Mouse (Mus musculus) kidney, embryonic 14.5 days (tissue): ENCODE data around the gene Runx2. TPM values are rescaled to one million over a fixed set of nuclear protein-coding genes. Genes with fewer than 3 reads are reported as not detected.

Experiments
- ATAC-seq: fragments of 200-750 bp; cut with Nextera tagmentation; 2 replicates; pipeline ENCODE4 v1.8.0; 2017; ENCODE audit warnings: moderate number of reproducible peaks, mild to moderate bottlenecking, moderate TSS enrichment, moderate library complexity; ENCODE audit not compliant: low FRiP score, low TSS enrichment
- H3K27ac ChIP-seq: fragments of 300-500 bp; sonication (generic); 2 replicates; pipeline ENCODE4 v1.5.1; 2014; ENCODE audit warnings: low read depth, mild to moderate bottlenecking, low read length, moderate library complexity, mixed read lengths
- H3K27me3 ChIP-seq: fragments of 300-500 bp; sonication (generic); 2 replicates; pipeline ENCODE4 v1.6.1; 2014; ENCODE audit warnings: mild to moderate bottlenecking, low read length; ENCODE audit not compliant: control insufficient read depth, insufficient read depth
- H3K36me3 ChIP-seq: fragments of 300-500 bp; sonication (generic); 2 replicates; pipeline ENCODE4 v1.6.1; 2014; ENCODE audit warnings: low read length, mixed read lengths; ENCODE audit not compliant: control insufficient read depth, insufficient read depth
- H3K4me1 ChIP-seq: fragments of 300-500 bp; sonication (generic); 2 replicates; pipeline ENCODE4 v1.6.1; 2014; ENCODE audit warnings: low read length, mixed read lengths; ENCODE audit not compliant: control insufficient read depth, insufficient read depth
- H3K4me2 ChIP-seq: fragments of 300-500 bp; sonication (generic); replicated peaks from 2 replicates; pipeline ENCODE4 v1.6.1; 2014; ENCODE audit warnings: low read depth, mild to moderate bottlenecking, low read length
- H3K4me3 ChIP-seq: fragments of 300-500 bp; sonication (generic); 2 replicates; pipeline ENCODE4 v1.5.1; 2014; ENCODE audit warnings: mild to moderate bottlenecking, low read length
- H3K9ac ChIP-seq: fragments of 300-500 bp; sonication (generic); 2 replicates; pipeline ENCODE4 v1.6.1; 2014; ENCODE audit warnings: low read depth, mild to moderate bottlenecking, low read length, moderate library complexity
- H3K9me3 ChIP-seq: fragments of 300-500 bp; sonication (generic); 2 replicates; pipeline ENCODE4 v1.6.1; 2016; ENCODE audit warnings: low read length; ENCODE audit not compliant: control insufficient read depth
- WGBS: fragments of 180-500 bp; shearing (Covaris S2); extraction: QIAGEN DNeasy Blood & Tissue Kit; methylation state at CpG from one replicate; pipeline ENCODE4 v1.1.7; 2014; 5-methylcytosine and 5-hydroxymethylcytosine counted together
- polyA plus RNA-seq: library from polyadenylated mRNA; unstranded; fragments of >200 nt; fragmentation: Nextera tagmentation; extraction: Ambion mirVana; gene quantifications from 2 replicates; pipeline ENCODE4 v1.2.1, GENCODE M21; 2014

The Runx2 gene
- polyA plus RNA-seq, 1 experiment from 2014 or later, result 2.4 TPM

- peaks cover 5% of the 10 kb centered on the region; the same call in 1 of the 2 replicates for H3K4me1 ChIP-seq
Observed at GRCm38 (mm10) chr17:44609897-44610641, 204.5 kb downstream of the Runx2 start.

GRCm38 (mm10) chr17:44609356-44609755 is 205.2 kb downstream of the Runx2 start:
- ATAC-seq, result no peak
- no peak overlapping the region for H3K9ac ChIP-seq
- H3K9me3 ChIP-seq, result no peaks in the 10 kb centered on the region
- 77% methylated on average over 10 of the region's 10 CpGs for WGBS
- H3K4me1 ChIP-seq, result peaks cover 5% of the 10 kb centered on the region; the same call in 1 of the 2 replicates
- H3K4me3 ChIP-seq, result no peak overlapping the region
- no peak overlapping the region for H3K27ac ChIP-seq
- no peak overlapping the region for H3K4me2 ChIP-seq
- H3K27me3 ChIP-seq, result no peaks in the 10 kb centered on the region
- H3K36me3 ChIP-seq, result no peaks in the 10 kb centered on the region

More at GRCm38 (mm10) chr17:44609897-44610641, 204.5 kb downstream of the Runx2 start:
- no peak overlapping the region for H3K4me3 ChIP-seq
- no peak overlapping the region for H3K27ac ChIP-seq
- no peaks in the 10 kb centered on the region for H3K36me3 ChIP-seq
- H3K4me2 ChIP-seq, result no peak overlapping the region
- no peak overlapping the region for H3K9ac ChIP-seq
- no peaks in the 10 kb centered on the region for H3K27me3 ChIP-seq
- no peaks in the 10 kb centered on the region for H3K9me3 ChIP-seq
- no peak for ATAC-seq
- 44% methylated on average over 5 of the region's 5 CpGs for WGBS

GRCm38 (mm10) chr17:44608907-44609306 is 205.7 kb downstream of the Runx2 start:
- 0 out of 2 replicates have a peak, but pooled peaks cover 1% of the 10 kb centered on the region for H3K4me1 ChIP-seq
- H3K27ac ChIP-seq, result no peak overlapping the region
- no peaks in the 10 kb centered on the region for H3K36me3 ChIP-seq
- no peaks in the 10 kb centered on the region for H3K27me3 ChIP-seq
- ATAC-seq, result no peak
- H3K9ac ChIP-seq, result no peak overlapping the region
- H3K4me3 ChIP-seq, result no peak overlapping the region
- no peak overlapping the region for H3K4me2 ChIP-seq
- no peaks in the 10 kb centered on the region for H3K9me3 ChIP-seq
- WGBS, result 76% methylated on average over 4 of the region's 4 CpGs

- ATAC-seq, result no peak
- Histone ChIP-seq H3K27ac (no peak overlapping the region), H3K36me3 (no peaks in the 10 kb centered on the region), H3K9ac (no peak overlapping the region), H3K27me3 (no peaks in the 10 kb centered on the region), H3K4me3 (no peak overlapping the region), H3K9me3 (no peaks in the 10 kb centered on the region), H3K4me1 (no peaks in the 10 kb centered on the region), H3K4me2 (no peak overlapping the region)
- 90% methylated on average over 8 of the region's 8 CpGs for WGBS
Observed at GRCm38 (mm10) chr17:44607383-44607782, 207.2 kb downstream of the Runx2 start.

GRCm38 (mm10) chr17:44606245-44606644 is 208.4 kb downstream of the Runx2 start:
- H3K4me3 ChIP-seq, result no peak overlapping the region
- H3K9ac ChIP-seq, result no peak overlapping the region
- no peaks in the 10 kb centered on the region for H3K9me3 ChIP-seq
- no peaks in the 10 kb centered on the region for H3K27me3 ChIP-seq
- H3K27ac ChIP-seq, result no peak overlapping the region
- 85% methylated on average over 7 of the region's 7 CpGs for WGBS
- no peak for ATAC-seq
- H3K4me1 ChIP-seq, result no peaks in the 10 kb centered on the region
- H3K36me3 ChIP-seq, result no peaks in the 10 kb centered on the region
- no peak overlapping the region for H3K4me2 ChIP-seq

- no peak overlapping the region for H3K9ac ChIP-seq
- no peaks in the 10 kb centered on the region for H3K36me3 ChIP-seq
- H3K4me1 ChIP-seq, result no peaks in the 10 kb centered on the region
- no peak overlapping the region for H3K4me3 ChIP-seq
- 83% methylated on average over 3 of the region's 3 CpGs for WGBS
- no peaks in the 10 kb centered on the region for H3K27me3 ChIP-seq
- no peak overlapping the region for H3K4me2 ChIP-seq
- ATAC-seq, result no peak
- no peak overlapping the region for H3K27ac ChIP-seq
- H3K9me3 ChIP-seq, result no peaks in the 10 kb centered on the region
Observed at GRCm38 (mm10) chr17:44605749-44606148, 208.8 kb downstream of the Runx2 start.

GRCm38 (mm10) chr17:44603170-44603569 is 211.4 kb downstream of the Runx2 start:
- Histone ChIP-seq H3K27ac (no peak overlapping the region), H3K9me3 (no peaks in the 10 kb centered on the region), H3K27me3 (no peaks in the 10 kb centered on the region), H3K4me1 (no peaks in the 10 kb centered on the region), H3K36me3 (no peaks in the 10 kb centered on the region), H3K9ac (no peak overlapping the region), H3K4me3 (no peak overlapping the region), H3K4me2 (no peak overlapping the region)
- WGBS, result 70% methylated on average over 4 of the region's 4 CpGs
- ATAC-seq, result no peak

- Histone ChIP-seq H3K4me3 (no peak overlapping the region), H3K9me3 (no peaks in the 10 kb centered on the region), H3K27me3 (no peaks in the 10 kb centered on the region), H3K36me3 (no peaks in the 10 kb centered on the region), H3K4me1 (peaks cover 4% of the 10 kb centered on the region; the same call in 1 of the 2 replicates), H3K27ac (no peak overlapping the region), H3K4me2 (no peak overlapping the region), H3K9ac (no peak overlapping the region)
- 65% methylated on average over 11 of the region's 11 CpGs for WGBS
- ATAC-seq, result 0 out of 2 replicates have a peak, but pooled peaks have one; percentile 46
Observed at GRCm38 (mm10) chr17:44601317-44602021, 213.1 kb downstream of the Runx2 start.

GRCm38 (mm10) chr17:44599856-44600255 is 214.7 kb downstream of the Runx2 start:
- no peaks in the 10 kb centered on the region for H3K9me3 ChIP-seq
- no peak overlapping the region for H3K4me2 ChIP-seq
- ATAC-seq, result no peak
- no peak overlapping the region for H3K9ac ChIP-seq
- H3K36me3 ChIP-seq, result no peaks in the 10 kb centered on the region
- no peak overlapping the region for H3K4me3 ChIP-seq
- H3K27ac ChIP-seq, result no peak overlapping the region
- no peaks in the 10 kb centered on the region for H3K27me3 ChIP-seq
- peaks cover 4% of the 10 kb centered on the region; the same call in 1 of the 2 replicates for H3K4me1 ChIP-seq
- WGBS, result 86% methylated on average over 1 of the region's 1 CpGs
